Mouse (Mus musculus) neural tube, embryonic 11.5 days (tissue): ENCODE data around the gene Itgav. TPM values are rescaled to one million over a fixed set of nuclear protein-coding genes. Genes with fewer than 3 reads are reported as not detected.

ENCODE experiments used
- ATAC-seq: fragments of 200-750 bp; cut with Nextera tagmentation; 2 replicates; pipeline ENCODE4 v1.8.0; 2017; ENCODE audit warnings: moderate number of reproducible peaks, mild to moderate bottlenecking, moderate TSS enrichment, moderate library complexity; ENCODE audit not compliant: insufficient read depth, low FRiP score, low TSS enrichment
- DNase-seq: peaks from one replicate; pipeline ENCODE4 v3.0.0-alpha.2; 2015; ENCODE audit warnings: low spot score
- H3K27ac ChIP-seq: fragments of 300-500 bp; sonication (generic); 2 replicates; pipeline ENCODE4 v1.5.1; 2014; ENCODE audit warnings: low read depth, mild to moderate bottlenecking, low read length
- H3K27me3 ChIP-seq: fragments of 300-500 bp; sonication (generic); 2 replicates; pipeline ENCODE4 v1.6.1; 2014; ENCODE audit warnings: mild to moderate bottlenecking, low read length, mixed read lengths; ENCODE audit not compliant: control insufficient read depth, insufficient read depth
- H3K36me3 ChIP-seq: fragments of 300-500 bp; sonication (generic); 2 replicates; pipeline ENCODE4 v1.6.1; 2014; ENCODE audit warnings: mild to moderate bottlenecking, low read length, moderate library complexity, mixed read lengths; ENCODE audit not compliant: control insufficient read depth, insufficient read depth
- H3K4me1 ChIP-seq: fragments of 300-500 bp; sonication (generic); 2 replicates; pipeline ENCODE4 v1.6.1; 2014; ENCODE audit warnings: low read length, mixed read lengths; ENCODE audit not compliant: control insufficient read depth, insufficient read depth
- H3K4me2 ChIP-seq: fragments of 300-500 bp; sonication (generic); 2 replicates; pipeline ENCODE4 v1.6.1; 2014; ENCODE audit warnings: low read depth, mild to moderate bottlenecking, moderate library complexity
- H3K4me3 ChIP-seq: fragments of 300-500 bp; sonication (generic); 2 replicates; pipeline ENCODE4 v1.5.1; 2014; ENCODE audit warnings: low read depth, low read length
- H3K9ac ChIP-seq: fragments of 300-500 bp; sonication (generic); 2 replicates; pipeline ENCODE4 v1.6.1; 2014; ENCODE audit warnings: mild to moderate bottlenecking, low read length
- H3K9me3 ChIP-seq: fragments of 300-500 bp; sonication (generic); 2 replicates; pipeline ENCODE4 v1.6.1; 2016; ENCODE audit warnings: low read length; ENCODE audit not compliant: control insufficient read depth
- WGBS: fragments of 180-500 bp; shearing (Covaris S2); extraction: QIAGEN DNeasy Blood & Tissue Kit; methylation state at CpG from one replicate; pipeline ENCODE4 v1.1.7; 2014; 5-methylcytosine and 5-hydroxymethylcytosine counted together
- polyA plus RNA-seq: library from polyadenylated mRNA; unstranded; fragments of >200 nt; fragmentation: Nextera tagmentation; extraction: Ambion mirVana; gene quantifications from 2 replicates; pipeline ENCODE4 v1.2.1, GENCODE M21; 2014

Gene Itgav
- polyA plus RNA-seq, 1 experiment from 2014 or later = 46.7 TPM

DNA sequence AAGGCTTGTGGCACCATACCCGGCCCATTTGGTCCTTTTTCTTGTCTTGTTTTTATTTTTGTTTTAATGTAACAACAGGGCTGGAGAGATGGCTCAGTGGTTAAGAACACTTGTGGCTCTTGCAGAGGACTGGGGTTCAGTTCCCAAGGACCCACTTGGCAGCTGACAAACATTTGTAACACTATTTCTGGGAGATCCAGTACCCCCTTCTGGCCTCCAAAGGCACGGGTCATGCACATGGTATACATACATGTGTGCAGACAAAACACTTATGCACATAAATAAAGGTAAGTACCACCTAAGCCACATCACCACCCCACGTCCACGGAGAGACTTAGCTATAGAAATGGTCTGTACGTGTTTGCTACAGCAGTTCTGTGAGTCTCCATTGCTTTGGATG, 12.6 kb downstream of the Itgav start:
- Histone ChIP-seq H3K36me3 (no peaks in the 10 kb centered on the region), H3K4me3 (no peak overlapping the region), H3K4me1 (no peaks in the 10 kb centered on the region), H3K27me3 (no peaks in the 10 kb centered on the region), H3K4me2 (no peak overlapping the region), H3K9me3 (no peaks in the 10 kb centered on the region), H3K9ac (no peak overlapping the region), H3K27ac (no peak overlapping the region)
- WGBS = 93% methylated on average over 5 of the region's 5 CpGs
- no peak for DNase-seq
- no peak for ATAC-seq

DNA sequence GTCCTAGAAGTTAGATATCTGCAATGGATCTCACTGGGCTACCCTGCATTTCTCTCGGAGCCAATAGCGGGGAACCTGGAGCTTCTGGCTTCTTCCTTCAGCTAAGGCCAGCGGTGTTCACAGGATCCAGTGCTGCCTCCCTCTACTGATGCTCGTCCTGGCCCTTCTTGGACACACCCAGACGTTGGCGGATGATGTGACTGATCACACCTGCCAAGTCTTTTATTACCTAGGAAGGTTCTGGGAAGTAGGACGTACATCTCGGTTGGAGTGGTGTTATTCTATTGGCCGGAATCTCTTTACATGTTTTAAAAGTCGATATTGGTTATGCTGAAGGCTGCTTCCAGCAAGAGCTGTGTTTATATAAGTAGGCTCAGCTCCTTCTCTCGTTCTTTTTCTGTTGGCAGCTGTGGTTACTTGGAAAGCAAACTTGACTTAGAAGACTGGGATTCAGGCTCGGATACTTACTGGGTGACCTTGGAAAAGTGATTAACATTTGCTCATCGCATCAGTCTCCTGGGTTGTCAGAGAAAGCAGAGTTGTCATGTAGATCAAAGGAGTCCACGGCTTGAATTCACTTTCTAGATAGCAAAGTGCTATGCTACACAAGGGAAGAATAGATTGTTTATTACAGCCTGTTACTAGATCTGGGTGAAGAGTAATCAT, 14.5 kb downstream of the Itgav start:
- Histone ChIP-seq H3K4me1 (no peaks in the 10 kb centered on the region), H3K4me2 (no peak overlapping the region), H3K9me3 (no peaks in the 10 kb centered on the region), H3K4me3 (no peak overlapping the region), H3K36me3 (no peaks in the 10 kb centered on the region), H3K9ac (no peak overlapping the region), H3K27me3 (no peaks in the 10 kb centered on the region), H3K27ac (no peak overlapping the region)
- ATAC-seq = no peak
- DNase-seq = no peak
- WGBS = 86% methylated on average over 14 of the region's 14 CpGs

DNA sequence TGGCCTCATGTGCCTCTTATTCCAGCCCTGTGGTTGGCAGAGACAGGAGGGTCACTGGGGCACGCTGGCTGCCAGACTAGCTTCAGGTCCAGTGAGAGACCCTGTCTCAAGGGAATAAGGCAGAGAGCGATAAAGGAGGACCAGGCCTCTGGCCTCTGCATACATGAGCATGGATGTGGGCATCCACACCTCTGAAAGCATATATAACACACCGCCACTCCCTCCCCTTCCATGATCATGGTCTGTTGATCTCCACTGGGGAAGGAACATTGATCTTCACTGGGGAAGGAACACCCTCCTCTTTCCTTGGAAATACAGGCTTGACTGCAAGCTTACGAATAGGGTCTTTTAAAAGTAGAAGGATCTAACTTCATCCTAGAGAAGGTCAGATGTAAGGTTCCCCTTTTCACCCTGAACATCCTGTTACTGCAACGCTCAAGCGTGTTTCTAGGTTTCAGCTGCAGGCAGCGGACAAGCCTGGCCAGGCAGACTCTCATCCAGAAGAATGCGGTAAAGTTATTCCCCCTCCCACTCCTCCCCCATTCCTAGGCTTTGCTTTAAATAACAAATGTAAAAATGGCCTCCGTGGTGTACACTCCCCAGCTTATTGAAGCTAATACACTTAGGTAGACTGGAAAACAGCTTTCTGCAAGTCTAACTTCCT, 15.4 kb downstream of the Itgav start:
- 71% methylated on average over 9 of the region's 9 CpGs for WGBS
- Histone ChIP-seq H3K9me3 (no peaks in the 10 kb centered on the region), H3K27me3 (no peaks in the 10 kb centered on the region), H3K4me3 (no peak overlapping the region), H3K4me2 (no peak overlapping the region), H3K27ac (no peak overlapping the region), H3K9ac (no peak overlapping the region), H3K36me3 (peaks cover under 1% of the 10 kb centered on the region; the same call in 1 of the 2 replicates), H3K4me1 (no peaks in the 10 kb centered on the region)
- ATAC-seq (no peak), DNase-seq (no peak)

DNA sequence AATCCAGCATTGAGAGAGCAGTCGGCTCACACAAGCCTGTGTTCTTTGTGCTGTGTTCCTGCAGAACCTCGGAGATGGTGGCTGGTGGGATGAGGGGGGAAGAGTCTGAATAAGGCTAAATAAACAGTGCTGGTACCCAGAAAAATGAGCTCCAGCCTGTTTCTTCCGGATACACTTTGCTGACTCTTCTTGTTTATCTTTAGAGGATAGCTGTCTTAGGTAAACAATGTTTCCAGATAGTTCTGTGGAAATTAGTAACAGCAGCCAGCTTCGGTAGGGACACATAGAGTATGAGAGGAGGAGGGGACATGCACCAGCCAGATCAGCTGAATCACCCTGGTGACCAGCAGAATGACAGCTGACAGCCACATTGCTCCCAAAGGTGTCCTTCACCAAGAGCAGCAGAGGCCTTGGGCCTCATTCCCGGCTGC, 16.4 kb downstream of the Itgav start:
- WGBS = 43% methylated on average over 5 of the region's 5 CpGs
- Histone ChIP-seq H3K9ac (no peak overlapping the region), H3K27me3 (no peaks in the 10 kb centered on the region), H3K9me3 (no peaks in the 10 kb centered on the region), H3K36me3 (peaks cover 2% of the 10 kb centered on the region; the same call in 1 of the 2 replicates), H3K4me3 (no peak overlapping the region), H3K4me1 (no peaks in the 10 kb centered on the region), H3K4me2 (no peak overlapping the region), H3K27ac (no peak overlapping the region)
- ATAC-seq = no peak
- DNase-seq = no peak

DNA sequence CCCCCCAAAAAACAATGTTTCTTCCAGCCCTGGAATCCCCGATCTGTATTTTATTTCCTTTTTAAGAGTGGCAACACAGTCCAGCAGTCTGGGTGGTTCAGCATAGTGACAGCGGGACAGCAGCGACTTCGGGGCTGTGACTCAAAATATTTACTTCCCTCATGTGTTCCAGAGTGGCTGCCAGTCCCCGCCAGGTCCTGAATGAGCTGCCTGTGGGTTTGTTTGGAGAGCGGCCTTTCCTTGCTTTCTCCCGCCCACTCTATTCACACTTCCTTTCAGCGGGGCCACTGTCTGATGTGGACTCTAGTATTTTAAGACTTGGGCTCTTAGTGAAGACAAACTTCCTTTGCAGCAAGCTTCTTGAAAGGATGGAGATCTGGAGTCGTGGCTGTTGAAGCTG, 18.0 kb downstream of the Itgav start:
- Histone ChIP-seq H3K4me2 (no peak overlapping the region), H3K4me1 (no peaks in the 10 kb centered on the region), H3K36me3 (peaks cover 2% of the 10 kb centered on the region; the same call in 1 of the 2 replicates), H3K27ac (no peak overlapping the region), H3K9ac (no peak overlapping the region), H3K9me3 (no peaks in the 10 kb centered on the region), H3K27me3 (no peaks in the 10 kb centered on the region), H3K4me3 (no peak overlapping the region)
- DNase-seq (no peak), ATAC-seq (no peak)
- WGBS = 57% methylated on average over 9 of the region's 9 CpGs

DNA sequence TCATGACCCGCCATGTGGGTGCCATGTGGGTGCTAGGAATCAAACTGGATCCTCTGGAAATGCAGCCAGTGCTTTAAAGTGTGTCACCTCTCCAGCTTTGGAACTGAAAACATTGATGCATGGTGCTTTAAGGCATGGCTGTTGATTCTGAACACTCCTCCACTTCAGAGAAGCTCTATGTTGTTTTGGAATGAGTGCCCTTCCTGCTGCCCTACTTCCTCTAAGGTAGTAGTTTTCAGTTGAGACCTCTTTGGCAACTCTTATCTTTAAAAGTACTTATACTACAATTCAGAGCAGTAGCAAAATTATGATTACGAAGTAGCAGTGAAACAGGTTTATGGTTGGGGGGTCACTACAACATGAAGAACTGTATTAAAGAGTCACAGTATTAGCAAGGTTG, 18.6 kb downstream of the Itgav start:
- Histone ChIP-seq H3K4me2 (no peak overlapping the region), H3K9ac (no peak overlapping the region), H3K4me1 (no peaks in the 10 kb centered on the region), H3K27me3 (no peaks in the 10 kb centered on the region), H3K4me3 (no peak overlapping the region), H3K9me3 (no peaks in the 10 kb centered on the region), H3K27ac (no peak overlapping the region), H3K36me3 (peaks cover 2% of the 10 kb centered on the region; the same call in 1 of the 2 replicates)
- no peak for DNase-seq
- WGBS = 92% methylated on average over 2 of the region's 2 CpGs
- ATAC-seq = no peak

DNA sequence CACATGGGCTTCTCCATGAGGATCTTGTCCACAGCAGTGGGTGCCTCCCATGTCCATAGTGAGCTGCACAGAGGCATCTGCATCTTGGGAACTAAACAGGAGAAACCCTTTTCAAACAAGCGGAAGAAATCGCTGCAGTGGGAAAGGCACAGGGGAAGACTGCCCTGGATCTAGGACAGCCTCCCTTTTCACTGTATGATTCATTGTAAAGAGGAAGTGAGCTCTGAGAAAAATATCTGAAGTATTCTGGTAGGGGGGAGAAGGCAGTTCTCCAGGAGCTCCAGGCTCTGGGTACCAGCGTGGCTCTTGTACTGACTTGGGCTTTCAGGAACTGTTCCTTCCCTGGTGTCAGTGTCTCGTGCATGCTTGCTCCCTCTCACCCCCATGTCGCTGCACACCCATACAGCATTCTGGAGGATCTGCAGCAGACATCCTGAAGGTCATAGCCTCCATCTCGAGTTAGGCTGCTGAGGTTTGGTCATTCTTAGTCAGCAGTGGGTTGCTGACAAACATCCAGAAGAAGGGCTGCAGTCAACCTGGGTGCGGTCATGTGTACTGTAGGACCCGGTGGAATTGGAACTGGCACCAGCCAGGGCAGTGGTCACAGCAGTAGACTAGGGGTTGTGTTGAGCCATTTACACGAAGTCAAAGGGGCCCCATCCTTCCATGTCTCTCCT, 20.2 kb downstream of the Itgav start:
- no peaks in the 10 kb centered on the region for H3K4me1 ChIP-seq
- no peak overlapping the region for H3K9ac ChIP-seq
- H3K27me3 ChIP-seq = no peaks in the 10 kb centered on the region
- ATAC-seq (no peak), DNase-seq (no peak)
- no peaks in the 10 kb centered on the region for H3K9me3 ChIP-seq
- H3K4me3 ChIP-seq = no peak overlapping the region
- H3K4me2 ChIP-seq = no peak overlapping the region
- 84% methylated on average over 9 of the region's 9 CpGs for WGBS
- H3K27ac ChIP-seq = no peak overlapping the region
- peaks cover 3% of the 10 kb centered on the region; the same call in 1 of the 2 replicates for H3K36me3 ChIP-seq

DNA sequence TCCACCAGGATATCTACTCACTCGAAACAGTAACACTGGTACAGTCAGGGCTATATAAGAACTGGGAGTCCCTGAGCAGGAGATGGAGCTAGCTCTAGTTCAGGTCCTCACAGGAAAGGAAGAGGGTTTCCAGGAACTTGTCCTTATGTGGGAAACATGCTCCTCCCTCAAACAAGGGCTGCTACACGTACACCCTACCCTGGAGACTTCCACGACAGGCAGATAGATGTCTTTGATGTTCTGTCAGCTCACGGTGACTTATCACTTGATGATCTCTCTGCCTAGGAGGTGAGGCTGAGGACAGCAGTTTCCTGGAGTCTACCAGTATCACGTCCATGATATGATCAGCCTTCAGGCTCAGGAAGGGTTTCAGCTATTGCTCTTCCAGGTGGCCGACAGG, 21.1 kb downstream of the Itgav start:
- 66% methylated on average over 6 of the region's 6 CpGs for WGBS
- no peak for ATAC-seq
- H3K36me3 ChIP-seq = peaks cover 3% of the 10 kb centered on the region; the same call in 1 of the 2 replicates
- no peak for DNase-seq
- no peaks in the 10 kb centered on the region for H3K9me3 ChIP-seq
- no peak overlapping the region for H3K4me3 ChIP-seq
- H3K9ac ChIP-seq = no peak overlapping the region
- H3K4me2 ChIP-seq = no peak overlapping the region
- no peaks in the 10 kb centered on the region for H3K27me3 ChIP-seq
- H3K4me1 ChIP-seq = no peaks in the 10 kb centered on the region
- no peak overlapping the region for H3K27ac ChIP-seq
